Mouse (Mus musculus) brain, embryonic 14.5 days (tissue): ENCODE results near the gene Cnr2. TPM values are rescaled to one million over a fixed set of nuclear protein-coding genes. Genes with fewer than 3 reads are reported as not detected.

Experiments used
- DNase-seq: peaks from one replicate; pipeline ENCODE4 v3.0.0-alpha.2; 2011; ENCODE audit warnings: low read depth
- CTCF ChIP-seq: fragments of 200-500 bp; IDR thresholded peaks from 2 replicates; pipeline ENCODE4 v1.5.1; 2012; ENCODE audit warnings: inconsistent platforms, mild to moderate bottlenecking, moderate library complexity, borderline replicate concordance; ENCODE audit not compliant: insufficient read depth, insufficient read length; ENCODE audit errors: extremely low read depth
- POLR2A ChIP-seq: fragments of 200-500 bp; IDR thresholded peaks from 2 replicates; pipeline ENCODE4 v1.6.1; 2012; ENCODE audit warnings: mild to moderate bottlenecking, inconsistent platforms, borderline replicate concordance; ENCODE audit not compliant: poor library complexity, insufficient read depth, insufficient read length, severe bottlenecking; ENCODE audit errors: extremely low read depth
- polyA plus RNA-seq: library from polyadenylated mRNA; depleted of rRNA; stranded (reverse); fragments of >200 nt; gene quantifications from 2 replicates; pipeline ENCODE4 v1.2.3, GENCODE M21; 2012; rRNA removed

The Cnr2 gene
- polyA plus RNA-seq, 1 experiment, result 0.25 TPM

GRCm38 (mm10) chr4:135960717-135961116, 65.5 kb downstream of the Cnr2 start:
- TF ChIP-seq POLR2A, result no peak
- TF ChIP-seq CTCF, result peak; percentile 82; the same call in 1 of the 2 replicates
- peak; percentile 84 for DNase-seq

- TF ChIP-seq POLR2A (no peak), CTCF (no peak)
- DNase-seq, result no peak
Measured at GRCm38 (mm10) chr4:135961709-135962108, 66.5 kb downstream of the Cnr2 start.

- no peak for DNase-seq
- TF ChIP-seq CTCF (no peak), POLR2A (no peak)
Measured at GRCm38 (mm10) chr4:135962198-135962597, 67.0 kb downstream of the Cnr2 start.

- TF ChIP-seq POLR2A, result no peak
- no peak for TF ChIP-seq CTCF
- no peak for DNase-seq
Measured at GRCm38 (mm10) chr4:135962946-135963345, 67.8 kb downstream of the Cnr2 start.

GRCm38 (mm10) chr4:135963457-135964193, 68.4 kb downstream of the Cnr2 start, which contains the start of gene Gale:
Gene Gale (plus strand): TSS chr4:135963727.
- peak; percentile 99 for DNase-seq
- peak; percentile 36; the same call in 1 of the 2 replicates for TF ChIP-seq POLR2A
- TF ChIP-seq CTCF, result no peak

- DNase-seq, result no peak
Measured at GRCm38 (mm10) chr4:135964426-135964825, 69.2 kb downstream of the Cnr2 start.

GRCm38 (mm10) chr4:135965113-135965512, 69.9 kb downstream of the Cnr2 start:
- no peak for DNase-seq
- TF ChIP-seq POLR2A (no peak), CTCF (no peak)

More at GRCm38 (mm10) chr4:135964426-135964825, 69.2 kb downstream of the Cnr2 start:
- TF ChIP-seq CTCF (no peak), POLR2A (no peak)

- TF ChIP-seq CTCF (no peak), POLR2A (no peak)
Measured at GRCm38 (mm10) chr4:135966283-135966682, 71.1 kb downstream of the Cnr2 start.

GRCm38 (mm10) chr4:135967086-135967760, 72.0 kb downstream of the Cnr2 start:
- TF ChIP-seq POLR2A, result no peak
- TF ChIP-seq CTCF, result no peak
- no peak for DNase-seq

More at GRCm38 (mm10) chr4:135966283-135966682, 71.1 kb downstream of the Cnr2 start:
- no peak for DNase-seq

GRCm38 (mm10) chr4:135968271-135968869, 73.2 kb downstream of the Cnr2 start:
- DNase-seq, result no peak
- TF ChIP-seq POLR2A, result no peak
- no peak for TF ChIP-seq CTCF

- DNase-seq, result no peak
- TF ChIP-seq POLR2A, result no peak
- TF ChIP-seq CTCF, result no peak
Measured at GRCm38 (mm10) chr4:135969070-135969750, 74.0 kb downstream of the Cnr2 start.

Other genes starting within 250 kb of the Cnr2 start
- 0.50 and 0.62 TPM in 2 replicates for gene Ifnlr1, start 209.1 kb upstream of the Cnr2 start, polyA plus RNA-seq
- gene Il22ra1, start 167.2 kb upstream of the Cnr2 start, polyA plus RNA-seq, result 0.16 and 0.19 TPM in 2 replicates
- 0.10 and 0.15 TPM in 2 replicates for gene Myom3, start 135.7 kb upstream of the Cnr2 start, polyA plus RNA-seq
- gene Srsf10, start 39.6 kb upstream of the Cnr2 start, polyA plus RNA-seq, result 128 and 142 TPM in 2 replicates
- gene Pnrc2, start 21.5 kb upstream of the Cnr2 start, polyA plus RNA-seq, result 67.1 and 74.4 TPM in 2 replicates
- gene Fuca1, start 25.3 kb downstream of the Cnr2 start, polyA plus RNA-seq, result 41.7 and 43.1 TPM in 2 replicates
- gene Hmgcl, start 51.1 kb downstream of the Cnr2 start, polyA plus RNA-seq, result 43.5 and 49.8 TPM in 2 replicates
- 36.3 and 52.0 TPM in 2 replicates for gene Gale, start 68.3 kb downstream of the Cnr2 start, polyA plus RNA-seq
- gene Lypla2, start 77.2 kb downstream of the Cnr2 start, polyA plus RNA-seq, result 167 and 198 TPM in 2 replicates
- gene Pithd1, start 91.9 kb downstream of the Cnr2 start, polyA plus RNA-seq, result 50.8 and 57.8 TPM in 2 replicates
- gene Eloa, start 126.4 kb downstream of the Cnr2 start, polyA plus RNA-seq, result 17.1 and 21.8 TPM in 2 replicates
- 818 and 948 TPM in 2 replicates for gene Rpl11, start 158.0 kb downstream of the Cnr2 start, polyA plus RNA-seq
- 105 and 107 TPM in 2 replicates for gene Id3, start 248.1 kb downstream of the Cnr2 start, polyA plus RNA-seq